Mouse (Mus musculus) lung, postnatal 25 days (tissue): ENCODE measurements around the gene Nampt.

Experiments
- DNase-seq: peaks from one replicate; pipeline ENCODE4 v3.0.0; 2022; ENCODE audit warnings: low spot score

Gene Nampt

GRCm38 (mm10) chr12:32819416-32819815 lies at the start of gene Nampt:
TSS of gene Nampt (plus strand) at chr12:32819545.
- DNase-seq, result no peak

- no peak for DNase-seq
Observed at GRCm38 (mm10) chr12:32770766-32771165, 48.6 kb upstream of the Nampt start.

- no peak for DNase-seq
Observed at GRCm38 (mm10) chr12:32774592-32774991, 44.8 kb upstream of the Nampt start.

GRCm38 (mm10) chr12:32789092-32789491 lies 30.3 kb upstream of the Nampt start:
- DNase-seq, result no peak

- peak; percentile 26 for DNase-seq
Observed at GRCm38 (mm10) chr12:32795765-32796471, 23.4 kb upstream of the Nampt start.

GRCm38 (mm10) chr12:32797438-32797837 lies 21.9 kb upstream of the Nampt start:
- DNase-seq, result no peak

GRCm38 (mm10) chr12:32801078-32801477 lies 18.3 kb upstream of the Nampt start:
- DNase-seq, result no peak

GRCm38 (mm10) chr12:32805559-32805958 lies 13.8 kb upstream of the Nampt start:
- no peak for DNase-seq

GRCm38 (mm10) chr12:32819823-32820605 lies 669 bp downstream of the Nampt start:
- DNase-seq, result peak; percentile 99

- DNase-seq, result peak; percentile 62
Observed at GRCm38 (mm10) chr12:32820688-32821503, 1.6 kb downstream of the Nampt start.

GRCm38 (mm10) chr12:32821504-32822011 lies 2.2 kb downstream of the Nampt start:
- DNase-seq, result no peak

- DNase-seq, result no peak
Observed at GRCm38 (mm10) chr12:32822066-32822465, 2.7 kb downstream of the Nampt start.

GRCm38 (mm10) chr12:32824586-32824985 lies 5.2 kb downstream of the Nampt start:
- no peak for DNase-seq

- DNase-seq, result peak; percentile 66
Observed at GRCm38 (mm10) chr12:32826971-32827370, 7.6 kb downstream of the Nampt start.

GRCm38 (mm10) chr12:32828137-32828760 lies 8.9 kb downstream of the Nampt start:
- DNase-seq, result no peak

GRCm38 (mm10) chr12:32829321-32830090 lies 10.2 kb downstream of the Nampt start:
- DNase-seq, result no peak

GRCm38 (mm10) chr12:32832076-32832475 lies 12.7 kb downstream of the Nampt start:
- no peak for DNase-seq

GRCm38 (mm10) chr12:32834781-32835180 lies 15.4 kb downstream of the Nampt start:
- DNase-seq, result no peak

- peak; percentile 64 for DNase-seq
Observed at GRCm38 (mm10) chr12:32835235-32835634, 15.9 kb downstream of the Nampt start.

GRCm38 (mm10) chr12:32838406-32838805 lies 19.1 kb downstream of the Nampt start:
- DNase-seq, result no peak

- DNase-seq, result no peak
Observed at GRCm38 (mm10) chr12:32838954-32839353, 19.6 kb downstream of the Nampt start.
